Mouse (Mus musculus) cortical plate, adult 2 months (tissue): Measurements from ENCODE around the gene Fbxl5.

Experiments used
- CTCF ChIP-seq: fragments of 200-500 bp; IDR thresholded peaks from 2 replicates; pipeline ENCODE4 v1.5.1; 2011; ENCODE audit warnings: mild to moderate bottlenecking, control low read depth, low read length; ENCODE audit not compliant: insufficient read depth; ENCODE audit errors: extremely low read depth
- POLR2A ChIP-seq: fragments of 200-500 bp; IDR thresholded peaks from 2 replicates; pipeline ENCODE4 v1.6.1; 2011; ENCODE audit warnings: mild to moderate bottlenecking, low read length, control low read depth; ENCODE audit not compliant: insufficient read depth; ENCODE audit errors: extremely low read depth

DNA sequence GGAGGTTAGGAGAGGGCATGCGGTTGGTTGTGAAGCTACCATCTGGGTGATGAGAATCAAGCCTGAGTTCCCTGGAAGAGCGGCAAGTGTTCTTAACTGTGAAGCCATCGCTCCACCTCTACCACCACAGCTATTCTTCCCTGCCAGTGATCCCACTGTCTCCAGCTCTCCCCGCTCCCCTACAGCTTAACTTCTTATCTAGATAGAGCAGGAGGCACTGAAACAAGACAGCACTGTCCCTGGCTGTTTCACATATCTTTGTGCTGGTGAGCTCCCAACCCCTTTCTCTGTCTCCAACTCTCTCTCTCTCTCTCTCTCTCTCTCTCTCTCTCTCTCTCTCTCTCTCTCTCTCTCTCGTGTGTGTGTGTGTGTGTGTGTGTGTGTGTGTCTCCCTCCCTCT, 29.1 kb downstream of the Fbxl5 start:
- TF ChIP-seq POLR2A (no peak), CTCF (no peak)
